Mouse (Mus musculus): ENCODE results near the gene Gm973. TPM values are rescaled to one million over a fixed set of nuclear protein-coding genes. Genes with fewer than 3 reads are reported as not detected.
"Not testable (repeated sequence)": the region's sequence is repeated elsewhere in the genome, so short reads cannot be mapped to it uniquely, and the experiment has no call there.

Gene Gm973
- polyA plus RNA-seq, 1 experiment, result not detected

DNA sequence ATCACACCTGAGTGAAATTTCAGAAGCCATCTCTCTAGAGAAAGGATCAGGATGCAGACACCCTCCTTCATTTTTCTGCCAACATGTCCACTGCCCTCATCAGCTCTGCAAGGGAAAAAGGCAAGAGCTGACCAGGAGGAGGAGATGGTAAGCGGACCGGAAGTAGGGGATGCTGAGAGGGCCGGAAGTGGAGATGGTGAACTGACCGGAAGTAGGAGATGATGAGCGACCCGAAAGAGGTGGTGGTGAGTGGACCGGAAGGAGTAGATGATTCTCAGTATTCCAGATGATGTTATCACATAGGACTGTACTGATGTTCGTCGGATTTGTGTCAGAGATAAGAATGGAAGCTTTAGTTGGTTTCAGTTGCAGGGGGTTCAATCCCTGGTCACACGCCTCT, 103.1 kb downstream of the Gm973 start:
- TF ChIP-seq TAL1 (IDR thresholded peaks at IDR 0.05; ENCODE audit: low read length) (no peak), GATA1 (IDR thresholded peaks at IDR 0.05; ENCODE audit: low read length) (no peak)
- H3K4me1 ChIP-seq (ENCODE audit: control insufficient read depth), result no peaks in the 10 kb centered on the region

DNA sequence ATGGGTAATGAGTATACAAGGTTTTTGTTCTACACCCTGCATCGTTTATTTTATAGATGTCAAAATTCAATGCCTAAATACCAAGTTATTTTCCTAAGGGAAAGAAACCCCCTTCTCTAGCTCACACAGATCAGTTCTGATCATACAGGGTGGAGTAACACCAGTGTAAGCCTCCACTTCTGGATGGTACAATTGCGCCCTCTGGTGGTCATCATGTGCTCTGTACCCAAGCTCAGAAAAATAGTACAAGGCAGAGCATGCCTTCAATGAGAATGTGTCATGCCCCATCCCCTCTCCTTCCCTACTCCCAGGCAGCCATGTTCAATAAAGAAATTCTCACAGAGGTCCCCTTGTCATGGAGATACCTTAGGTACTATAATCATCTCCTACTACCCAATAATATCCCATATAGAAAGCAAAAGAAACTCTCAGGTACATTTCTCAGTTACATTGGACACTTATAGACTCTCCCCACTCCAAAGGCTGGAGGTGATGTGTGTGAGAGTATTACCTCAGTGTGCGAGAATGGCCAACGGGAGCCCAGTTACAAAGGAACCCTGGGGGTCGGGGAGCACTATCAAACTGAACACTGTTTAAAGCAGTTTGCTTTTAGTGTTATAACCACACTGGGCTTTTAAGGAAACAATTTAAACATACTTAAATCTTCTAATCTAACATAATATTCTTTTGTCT, 107.4 kb downstream of the Gm973 start:
- Histone ChIP-seq H3K27me3 (ENCODE audit: control insufficient read depth) (no peaks in the 10 kb centered on the region), H3K4me1 (ENCODE audit: control insufficient read depth) (0 out of 2 replicates have a peak, but pooled peaks cover 1% of the 10 kb centered on the region), H3K9me3 (ENCODE audit: control insufficient read depth, low read length) (no peaks in the 10 kb centered on the region), H3K4me3 (replicated peaks) (no peak overlapping the region), H3K36me3 (ENCODE audit: control insufficient read depth) (no peaks in the 10 kb centered on the region)
- TF ChIP-seq TAL1 (IDR thresholded peaks at IDR 0.05; ENCODE audit: low read length) (no peak), GATA1 (IDR thresholded peaks at IDR 0.05; ENCODE audit: low read length) (no peak)

More for the DNA sequence above, 103.1 kb downstream of the Gm973 start:
- H3K9me3 ChIP-seq (ENCODE audit: control insufficient read depth, low read length), result no peaks in the 10 kb centered on the region
- H3K27me3 ChIP-seq (ENCODE audit: control insufficient read depth), result no peaks in the 10 kb centered on the region
- H3K36me3 ChIP-seq (ENCODE audit: control insufficient read depth), result no peaks in the 10 kb centered on the region
- no peak overlapping the region for H3K4me3 ChIP-seq (replicated peaks)

DNA sequence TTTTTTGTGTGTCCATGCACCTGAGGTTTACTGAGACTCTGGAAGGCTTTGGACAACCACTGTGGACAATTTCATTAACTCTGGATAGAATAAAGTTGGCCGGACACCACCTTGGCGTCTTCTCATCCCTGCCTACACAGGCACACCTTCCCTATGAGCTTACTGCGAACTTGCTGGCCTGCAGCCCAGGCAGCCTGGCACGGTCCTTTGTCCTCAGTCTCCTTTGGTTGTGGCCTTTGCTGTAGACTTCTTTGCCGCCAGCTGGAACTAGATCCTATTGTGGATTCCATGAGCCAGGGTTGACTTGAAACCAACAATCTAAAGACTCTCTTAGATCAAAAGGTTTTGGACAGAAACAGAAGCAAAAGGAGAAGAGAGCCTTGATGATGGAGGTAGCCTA, 109.3 kb downstream of the Gm973 start:
- Histone ChIP-seq H3K4me3 (replicated peaks) (no peak overlapping the region), H3K27me3 (ENCODE audit: control insufficient read depth) (no peaks in the 10 kb centered on the region), H3K4me1 (ENCODE audit: control insufficient read depth) (0 out of 2 replicates have a peak, but pooled peaks cover 1% of the 10 kb centered on the region), H3K9me3 (ENCODE audit: control insufficient read depth, low read length) (no peaks in the 10 kb centered on the region), H3K36me3 (ENCODE audit: control insufficient read depth) (no peaks in the 10 kb centered on the region)
- TF ChIP-seq GATA1 (IDR thresholded peaks at IDR 0.05; ENCODE audit: low read length) (no peak), TAL1 (IDR thresholded peaks at IDR 0.05; ENCODE audit: low read length) (no peak)

DNA sequence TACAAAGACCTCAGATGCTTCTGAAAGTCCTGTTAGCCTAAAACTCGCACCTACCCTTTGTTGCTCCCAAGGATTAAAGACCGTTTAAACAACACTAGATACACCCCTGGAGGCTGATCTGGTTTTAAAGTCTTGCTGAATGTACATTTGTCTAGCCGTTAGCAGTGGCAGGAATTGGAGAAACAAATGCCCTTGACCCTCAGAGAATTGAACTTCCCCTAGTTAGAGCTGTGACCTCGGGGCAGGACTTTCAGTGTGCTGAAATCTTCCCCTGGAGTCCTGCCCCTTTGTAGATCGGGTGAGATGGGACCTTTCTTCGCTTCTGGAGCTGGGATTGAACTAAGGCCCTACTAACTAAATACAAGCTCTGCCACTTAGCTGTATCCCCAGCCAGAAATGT, 113.1 kb downstream of the Gm973 start:
- TF ChIP-seq GATA1 (IDR thresholded peaks at IDR 0.05; ENCODE audit: low read length) (no peak), TAL1 (IDR thresholded peaks at IDR 0.05; ENCODE audit: low read length) (no peak)
- Histone ChIP-seq H3K27me3 (ENCODE audit: control insufficient read depth) (no peaks in the 10 kb centered on the region), H3K4me3 (replicated peaks) (no peak overlapping the region)

DNA sequence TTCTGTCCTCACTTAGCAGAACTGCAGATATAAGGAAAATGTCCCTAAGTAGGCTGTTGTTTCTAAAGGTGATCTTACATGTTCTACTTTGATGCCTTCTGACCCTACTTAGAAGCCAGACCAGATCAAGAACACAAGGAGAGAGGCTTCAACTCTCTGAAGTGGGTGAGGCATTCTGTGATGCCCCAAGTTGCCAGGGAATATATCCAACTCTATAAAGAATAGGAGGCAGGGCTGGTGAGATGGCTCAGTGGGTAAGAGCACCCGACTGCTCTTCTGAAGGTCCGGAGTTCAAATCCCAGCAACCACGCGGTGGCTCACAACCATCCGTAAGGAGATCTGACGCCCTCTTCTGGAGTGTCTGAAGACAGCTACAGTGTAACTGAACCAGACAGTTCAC, 114.3 kb downstream of the Gm973 start:
- not testable (repeated sequence) for H3K9me3 ChIP-seq (ENCODE audit: control insufficient read depth, low read length); H3K27me3 ChIP-seq (ENCODE audit: control insufficient read depth); H3K4me3 ChIP-seq (replicated peaks); H3K36me3 ChIP-seq (ENCODE audit: control insufficient read depth)
- peaks cover 21% of the 10 kb centered on the region for H3K4me1 ChIP-seq (ENCODE audit: control insufficient read depth)

More for the DNA sequence above, 113.1 kb downstream of the Gm973 start:
- H3K9me3 ChIP-seq (ENCODE audit: control insufficient read depth, low read length), result no peaks in the 10 kb centered on the region
- H3K36me3 ChIP-seq (ENCODE audit: control insufficient read depth), result no peaks in the 10 kb centered on the region
- peaks cover 19% of the 10 kb centered on the region for H3K4me1 ChIP-seq (ENCODE audit: control insufficient read depth)

DNA sequence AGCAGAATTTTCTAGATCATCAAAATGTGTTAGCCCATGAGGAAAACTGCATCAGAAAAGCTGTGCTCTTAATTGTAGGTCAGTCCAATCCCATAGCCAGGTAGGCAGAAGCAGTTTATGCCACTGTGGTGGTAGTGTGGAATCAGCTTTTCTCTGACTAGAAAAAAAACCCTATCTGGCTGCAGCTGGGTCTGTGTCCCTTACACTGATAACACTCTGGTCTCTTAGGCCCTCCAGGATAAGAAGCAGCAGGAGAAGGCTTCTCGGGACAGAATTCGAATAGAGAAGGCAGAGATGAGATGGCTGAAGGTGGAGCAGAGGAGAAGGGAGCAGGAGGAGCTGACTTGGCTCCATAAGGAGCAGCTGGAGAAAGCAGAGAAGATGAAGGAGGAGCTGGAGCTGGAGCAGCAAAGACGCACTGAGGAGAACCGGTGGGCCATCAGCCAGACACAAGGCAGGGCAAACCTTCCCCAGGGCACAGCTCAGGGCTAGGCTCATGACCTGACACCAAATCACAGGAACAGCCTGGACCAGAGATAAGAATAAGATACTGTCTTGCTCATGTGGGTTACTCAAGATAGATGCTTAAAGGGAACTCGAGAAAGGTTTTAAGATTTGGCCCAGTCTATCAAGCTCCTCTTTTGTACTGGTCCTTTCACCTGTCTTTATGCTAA, 116.1 kb downstream of the Gm973 start:
- H3K4me3 ChIP-seq (replicated peaks), result no peak overlapping the region
- H3K4me1 ChIP-seq (ENCODE audit: control insufficient read depth), result peaks cover 35% of the 10 kb centered on the region
- H3K9me3 ChIP-seq (ENCODE audit: control insufficient read depth, low read length), result no peaks in the 10 kb centered on the region
- H3K36me3 ChIP-seq (ENCODE audit: control insufficient read depth), result no peaks in the 10 kb centered on the region
- no peaks in the 10 kb centered on the region for H3K27me3 ChIP-seq (ENCODE audit: control insufficient read depth)
- TF ChIP-seq TAL1 (IDR thresholded peaks at IDR 0.05; ENCODE audit: low read length) (no peak), GATA1 (IDR thresholded peaks at IDR 0.05; ENCODE audit: low read length) (no peak)

DNA sequence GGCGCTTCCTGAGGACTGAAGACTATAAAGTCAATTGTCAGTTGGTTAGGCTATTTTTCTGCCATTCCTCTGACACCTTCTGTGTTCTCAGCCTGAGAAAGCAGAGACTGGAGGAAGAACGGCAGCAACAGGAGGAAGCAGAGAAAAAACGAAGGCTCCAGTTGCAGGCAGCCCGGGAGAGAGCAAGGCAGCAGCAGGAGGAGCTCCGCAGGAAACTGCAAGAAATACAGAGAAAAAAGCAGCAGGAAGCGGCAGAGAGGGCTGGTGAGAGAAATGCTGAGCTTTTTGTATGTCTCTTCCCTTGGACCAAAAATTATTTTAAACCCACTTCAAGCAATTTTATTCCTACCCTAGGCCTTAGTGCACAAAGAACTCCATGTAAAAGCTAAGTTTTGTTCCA, 117.0 kb downstream of the Gm973 start:
- Histone ChIP-seq H3K27me3 (ENCODE audit: control insufficient read depth) (no peaks in the 10 kb centered on the region), H3K4me1 (ENCODE audit: control insufficient read depth) (peaks cover 35% of the 10 kb centered on the region), H3K4me3 (replicated peaks) (no peak overlapping the region), H3K36me3 (ENCODE audit: control insufficient read depth) (no peaks in the 10 kb centered on the region), H3K9me3 (ENCODE audit: control insufficient read depth, low read length) (no peaks in the 10 kb centered on the region)
- TF ChIP-seq TAL1 (IDR thresholded peaks at IDR 0.05; ENCODE audit: low read length) (no peak), GATA1 (IDR thresholded peaks at IDR 0.05; ENCODE audit: low read length) (no peak)

DNA sequence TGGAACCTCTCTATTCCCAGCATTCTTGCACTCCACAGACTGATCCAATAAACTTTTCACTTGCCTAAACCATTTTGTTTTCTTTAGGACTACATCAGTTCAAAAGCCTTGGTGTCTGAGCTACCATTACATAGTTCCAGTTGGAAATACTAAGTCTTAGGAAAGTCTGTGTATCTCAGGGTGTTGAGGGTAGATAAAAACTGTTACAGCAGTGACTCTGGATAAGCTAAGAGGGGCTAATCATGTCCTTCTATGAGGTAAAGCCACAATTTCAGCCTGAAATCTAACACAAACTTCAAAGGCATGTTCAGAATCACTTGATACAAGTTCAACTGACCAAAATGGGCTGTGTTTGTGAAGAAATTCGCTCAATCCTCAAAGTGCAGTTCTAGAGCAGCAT, 120.3 kb downstream of the Gm973 start:
- TF ChIP-seq TAL1 (IDR thresholded peaks at IDR 0.05; ENCODE audit: low read length) (no peak), GATA1 (IDR thresholded peaks at IDR 0.05; ENCODE audit: low read length) (no peak)

DNA sequence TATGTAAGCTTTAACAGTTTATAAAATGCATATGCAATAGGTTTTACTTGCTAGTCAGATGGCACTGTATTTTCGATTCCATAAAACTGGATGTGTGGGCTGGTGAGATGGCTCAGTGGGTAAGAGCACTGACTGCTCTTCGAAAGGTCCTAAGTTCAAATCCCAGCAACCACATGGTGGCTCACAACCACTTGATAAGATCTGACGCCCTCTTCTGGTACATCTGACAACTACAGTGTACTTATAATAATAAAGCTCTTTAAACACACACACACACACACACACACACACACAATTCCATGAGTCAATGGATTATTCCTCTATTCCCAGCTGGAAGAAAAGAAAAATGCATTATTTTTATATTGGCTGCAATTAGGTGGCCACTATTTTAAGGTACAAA, 122.3 kb downstream of the Gm973 start:
- H3K27me3 ChIP-seq (ENCODE audit: control insufficient read depth), result no peaks in the 10 kb centered on the region
- no peaks in the 10 kb centered on the region for H3K9me3 ChIP-seq (ENCODE audit: control insufficient read depth, low read length)
- TF ChIP-seq TAL1 (IDR thresholded peaks at IDR 0.05; ENCODE audit: low read length) (no peak), GATA1 (IDR thresholded peaks at IDR 0.05; ENCODE audit: low read length) (no peak)
- H3K4me3 ChIP-seq (replicated peaks), result no peak overlapping the region
- peaks cover 36% of the 10 kb centered on the region for H3K36me3 ChIP-seq (ENCODE audit: control insufficient read depth)
- peaks cover 30% of the 10 kb centered on the region for H3K4me1 ChIP-seq (ENCODE audit: control insufficient read depth)

More for the DNA sequence above, 120.3 kb downstream of the Gm973 start:
- Histone ChIP-seq H3K4me3 (replicated peaks) (no peak overlapping the region), H3K4me1 (ENCODE audit: control insufficient read depth) (peaks cover 35% of the 10 kb centered on the region), H3K36me3 (ENCODE audit: control insufficient read depth) (peaks cover 17% of the 10 kb centered on the region), H3K27me3 (ENCODE audit: control insufficient read depth) (no peaks in the 10 kb centered on the region), H3K9me3 (ENCODE audit: control insufficient read depth, low read length) (no peaks in the 10 kb centered on the region)
